Mouse (Mus musculus): ENCODE data around the gene Apoe.

DNA sequence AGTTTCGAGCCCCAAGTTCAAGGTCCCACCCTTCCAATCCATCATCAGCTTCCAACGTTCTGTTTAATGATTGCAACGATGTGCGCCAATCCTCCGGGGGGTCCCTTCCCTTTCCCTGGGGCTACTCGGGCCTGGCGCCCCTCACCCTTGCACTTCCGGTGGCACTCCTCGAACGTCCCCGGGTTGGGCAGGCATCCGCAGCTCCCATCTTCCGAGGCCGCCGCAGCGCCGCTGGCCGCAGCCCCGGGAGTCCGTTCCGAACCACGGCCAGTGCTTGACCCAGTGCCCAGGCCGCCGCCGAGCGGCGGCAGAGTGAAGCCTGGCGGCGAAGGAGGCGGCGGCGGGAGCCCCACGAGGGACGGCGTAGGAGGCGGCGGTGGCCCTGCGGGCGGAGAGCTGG lies 15.8 kb upstream of the Apoe start:
- TF ChIP-seq CTCF (IDR thresholded peaks at IDR 0.05; ENCODE audit: low read depth) (no peak), EP300 (IDR thresholded peaks at IDR 0.05; ENCODE audit: low read depth) (no peak)

Data from liver, postnatal 0 days (tissue).